Mouse (Mus musculus) lung, adult 18-20 months (tissue): Measurements from ENCODE around the gene Agbl3.

ENCODE experiments used
- DNase-seq, 2 experiments: peaks; one replicate each; pipeline ENCODE4 v3.0.0; 2022; ENCODE audit warnings: mixed read lengths in 2 of 2

Gene Agbl3

DNA sequence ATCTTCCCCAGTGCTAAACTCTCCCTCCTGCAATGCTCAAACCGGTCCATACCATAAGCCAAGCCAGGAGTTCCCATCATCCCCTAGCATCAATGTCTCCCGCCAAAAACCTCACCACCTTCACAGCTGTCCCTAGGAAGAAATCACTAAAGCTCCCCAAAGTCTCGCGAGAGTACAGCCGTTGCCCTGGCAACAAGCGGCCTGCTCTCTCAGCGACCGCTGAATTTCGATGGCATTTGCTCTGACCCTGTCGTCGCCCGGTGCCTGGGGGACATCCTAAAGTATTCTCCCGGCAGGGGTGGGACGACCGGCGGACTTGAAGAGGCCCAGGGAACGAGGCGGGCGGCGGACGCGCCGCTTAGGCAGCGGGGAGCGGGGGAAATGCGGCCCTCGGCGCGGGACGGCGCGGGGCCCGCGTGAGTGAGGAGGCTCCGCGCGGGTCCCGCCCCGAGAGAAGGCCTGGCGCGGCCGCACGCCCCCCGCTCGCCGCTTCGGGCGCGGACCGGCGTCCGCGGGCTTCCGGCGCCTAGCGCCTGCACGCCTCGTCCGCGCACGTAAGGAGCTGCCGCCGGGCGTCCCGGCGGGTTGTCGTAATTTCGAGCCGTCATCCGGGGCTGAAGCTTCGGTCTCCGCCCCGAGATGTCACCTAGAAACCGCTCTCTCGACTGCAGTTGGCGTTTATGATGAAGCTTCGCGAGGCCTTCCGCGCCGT is at the start of gene Agbl3:
Agbl3 (plus strand) TSS at position 202 of the 712 bp plus-strand sequence.
- peak; percentile 93 to 95 for DNase-seq

DNA sequence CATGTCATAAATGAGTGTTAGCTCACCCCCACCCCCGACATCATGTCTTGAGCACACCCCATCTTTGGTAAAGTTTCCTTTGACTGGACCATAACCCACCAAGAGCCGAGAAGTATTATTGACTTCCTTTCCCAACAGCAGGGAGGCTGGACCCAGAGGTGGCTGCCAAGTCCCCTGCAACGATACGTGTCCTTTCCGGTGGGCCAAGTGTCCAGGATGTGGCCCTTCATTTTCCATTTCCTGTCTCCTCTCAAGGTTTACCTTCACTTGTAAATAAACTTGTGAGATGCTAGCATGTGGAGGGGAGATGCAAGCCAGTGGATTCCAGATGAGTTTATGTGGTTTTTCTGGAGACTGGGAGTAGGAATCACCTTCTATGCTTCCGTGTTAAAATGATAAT is 49.2 kb upstream of the Agbl3 start:
- no peak for DNase-seq

DNA sequence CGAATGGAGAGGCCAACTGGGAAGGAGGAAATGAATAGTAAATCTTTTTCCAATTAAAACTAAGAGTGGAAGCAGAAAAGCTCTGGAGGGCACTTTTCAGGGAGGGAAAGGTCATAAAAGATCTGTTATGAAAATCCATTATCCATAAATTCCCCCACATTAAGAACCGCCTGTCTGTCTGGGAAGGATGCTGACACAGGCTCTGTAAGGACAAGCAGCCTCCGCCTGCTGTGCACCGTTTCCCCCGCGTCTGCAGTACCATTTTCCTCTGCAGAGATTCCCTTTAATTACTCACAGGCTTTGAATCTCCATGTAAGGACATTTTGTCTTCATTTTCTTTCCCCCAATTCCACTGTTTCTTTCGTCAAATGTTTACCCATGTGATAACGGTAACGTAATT is 48.7 kb upstream of the Agbl3 start:
- no peak for DNase-seq

DNA sequence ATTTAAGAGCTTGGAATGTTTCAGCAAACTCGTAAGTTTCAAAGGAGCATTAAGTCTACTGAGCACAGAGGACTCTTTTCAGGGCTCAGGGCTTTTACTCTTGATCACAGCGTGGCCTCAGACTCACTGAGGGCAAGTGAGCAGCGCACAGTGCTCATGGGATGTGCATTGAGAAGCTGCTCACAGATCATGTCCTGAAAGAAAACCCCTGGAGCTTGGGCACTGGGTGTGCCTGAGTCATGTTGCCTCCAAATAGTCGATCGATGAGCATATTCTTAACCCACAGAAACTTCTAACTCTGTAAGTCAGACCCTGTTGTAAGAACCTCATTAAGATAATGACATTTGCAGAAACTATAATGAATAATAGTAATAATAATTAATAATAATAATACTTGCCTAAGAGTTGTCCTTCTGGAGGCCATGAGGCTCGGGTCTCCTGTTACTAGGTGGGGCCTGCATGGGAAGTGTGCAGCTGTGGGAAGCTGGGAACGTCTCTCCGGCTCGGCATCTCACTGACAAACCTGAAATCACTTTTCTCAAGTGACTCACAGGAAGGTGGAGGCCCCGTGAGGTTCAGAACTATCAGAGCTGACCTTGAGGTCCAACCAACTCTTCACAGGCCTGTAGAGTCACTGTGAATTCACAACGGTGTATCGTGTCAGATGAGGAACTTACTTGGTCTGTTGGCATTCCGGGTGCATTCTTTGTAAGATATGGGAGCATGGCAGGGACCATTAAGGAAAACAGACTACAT is 45.1 kb upstream of the Agbl3 start:
- no peak for DNase-seq

DNA sequence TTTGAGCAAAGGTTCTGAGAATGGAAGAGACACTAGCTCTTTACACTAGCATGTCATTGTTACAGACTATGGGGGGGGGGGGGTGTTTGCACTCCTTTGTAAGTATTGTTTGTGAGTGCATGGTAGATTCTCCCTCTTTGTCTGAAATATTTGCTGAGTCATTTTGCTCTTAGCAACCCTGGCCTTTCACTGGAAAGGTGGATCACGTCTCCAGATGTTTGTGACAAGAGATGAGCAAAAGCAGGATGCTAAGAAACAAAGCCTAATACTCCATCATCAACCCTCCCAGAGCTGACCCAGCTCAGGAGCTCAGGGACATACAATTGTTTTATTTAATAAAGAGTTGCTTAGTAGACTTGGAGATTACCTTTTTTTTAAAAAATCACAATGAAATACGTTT is 43.3 kb upstream of the Agbl3 start:
- DNase-seq: no peak

DNA sequence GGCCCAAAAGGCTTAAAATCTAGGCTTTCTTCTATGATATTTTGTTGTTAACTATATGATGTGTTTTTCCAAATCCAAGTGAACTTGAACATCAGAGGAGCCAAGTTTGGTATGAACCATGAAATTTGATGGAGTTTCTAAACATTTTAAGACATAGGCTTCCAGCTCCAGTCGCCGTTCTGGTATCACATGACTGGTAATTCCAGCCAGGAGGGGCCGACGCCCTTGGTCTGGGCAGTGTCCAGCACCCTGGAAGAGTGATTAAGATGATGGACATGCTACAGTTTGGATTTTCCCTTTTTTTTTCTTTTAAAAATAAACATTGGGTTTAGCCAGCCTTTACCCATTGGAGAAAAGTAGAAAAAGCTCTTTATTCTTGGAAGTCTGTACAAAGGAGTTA is 36.3 kb upstream of the Agbl3 start:
- DNase-seq: no peak

DNA sequence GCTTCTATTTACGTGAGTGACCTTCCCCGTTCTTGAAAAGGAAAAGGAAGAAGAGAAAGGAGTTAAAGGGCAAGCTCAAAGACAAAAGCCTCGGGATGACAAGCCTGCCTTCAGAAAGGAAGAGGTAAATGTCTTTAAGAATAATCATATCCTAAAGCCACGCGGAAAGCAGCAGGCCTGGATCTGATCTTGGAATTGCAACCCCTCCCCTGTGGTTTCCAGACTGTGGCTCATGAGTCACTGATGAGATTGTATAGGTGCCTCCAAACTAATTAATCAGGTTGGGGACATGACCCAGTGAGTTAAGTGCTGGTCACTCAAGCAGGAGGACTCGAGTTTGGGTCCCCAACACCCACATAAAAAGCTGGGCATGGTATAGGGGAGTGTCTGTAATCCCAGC is 32.4 kb upstream of the Agbl3 start:
- DNase-seq: no peak

DNA sequence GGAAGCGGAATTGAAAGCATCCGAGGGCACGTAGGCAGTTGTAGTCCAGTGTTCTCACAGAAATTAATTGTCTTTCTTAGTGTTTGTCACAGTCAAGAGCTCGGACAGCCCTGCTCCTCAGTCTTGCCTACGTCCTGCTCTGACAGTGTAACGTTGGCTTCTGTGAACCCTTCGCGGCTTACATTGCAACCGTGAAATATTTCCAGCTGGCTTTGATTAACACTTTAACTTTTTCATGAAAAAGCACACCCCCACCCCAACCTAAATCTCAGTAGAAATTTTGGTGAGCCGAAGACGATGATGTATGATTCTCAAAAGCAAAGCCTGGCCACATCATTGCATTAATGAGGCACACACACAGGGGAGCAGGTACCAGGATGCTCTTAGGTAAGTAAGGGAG is 31.7 kb upstream of the Agbl3 start:
- no peak for DNase-seq

DNA sequence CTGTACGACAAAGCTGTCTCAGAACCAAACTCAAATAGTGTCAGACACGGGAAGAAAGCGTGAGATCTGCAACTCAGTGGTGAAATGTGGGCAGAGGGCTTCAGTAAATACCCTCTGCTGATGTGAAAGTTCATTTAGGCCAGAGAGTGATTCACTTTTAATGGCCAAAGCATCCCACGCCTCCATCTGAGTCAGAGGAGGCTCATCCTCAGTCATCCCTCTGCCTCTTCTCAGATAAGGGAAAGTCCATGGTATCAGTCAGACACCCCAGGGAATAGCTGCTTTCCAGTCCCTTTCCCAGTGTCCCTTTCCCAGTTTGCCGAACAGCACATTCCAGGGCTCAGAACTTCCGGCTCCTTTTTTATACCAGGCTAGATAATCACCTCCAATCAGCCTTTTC is 30.7 kb upstream of the Agbl3 start:
- DNase-seq: no peak

DNA sequence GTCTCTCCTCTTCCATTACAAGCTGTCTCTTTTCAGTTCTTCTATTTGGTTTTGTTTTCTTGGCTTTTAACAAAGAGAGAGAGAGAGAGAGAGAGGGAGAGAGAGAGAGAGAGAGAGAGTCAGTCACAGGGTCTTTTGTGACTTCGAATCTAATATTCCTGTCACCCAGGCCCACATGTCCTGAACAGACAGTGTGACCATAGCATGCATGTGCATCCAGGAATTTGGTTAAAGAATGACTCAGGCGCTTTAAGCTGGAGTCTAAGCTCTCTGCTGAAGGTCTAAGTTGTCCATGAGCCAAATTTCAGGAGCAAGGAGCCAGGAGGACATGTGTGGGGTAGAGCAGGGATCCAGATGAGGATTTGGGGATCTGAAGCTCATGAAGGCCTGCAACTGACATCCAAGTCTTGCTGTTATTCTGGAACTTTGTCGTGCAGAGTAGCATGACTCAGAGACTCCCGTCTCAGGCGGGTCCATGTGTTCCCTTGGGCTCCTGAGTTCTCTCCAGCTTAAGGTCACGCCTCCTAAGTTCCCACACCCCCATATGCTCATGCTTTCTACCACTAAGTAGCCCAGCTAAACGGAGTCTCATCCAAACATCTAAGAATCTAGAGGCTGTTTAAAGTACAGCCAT is 29.6 kb upstream of the Agbl3 start:
- DNase-seq: no peak

DNA sequence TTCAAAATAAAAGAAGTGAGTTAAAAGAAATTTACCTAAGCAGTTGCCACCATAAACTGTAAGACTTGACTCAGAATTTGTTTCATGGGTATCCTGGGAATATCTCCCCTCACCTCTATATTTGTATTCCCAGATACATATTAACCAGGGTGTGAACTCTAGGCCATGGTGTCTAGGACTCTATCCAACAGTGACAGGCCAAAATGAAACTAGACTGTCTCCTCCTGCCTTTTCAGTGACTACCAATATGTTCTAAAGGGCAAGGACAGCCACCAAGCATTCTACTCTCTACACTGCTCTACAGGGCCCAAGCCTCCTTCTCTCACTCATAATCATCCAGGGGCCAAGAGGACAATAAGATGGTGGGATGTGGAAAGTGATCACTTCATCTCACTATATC is 28.6 kb upstream of the Agbl3 start:
- DNase-seq: no peak

DNA sequence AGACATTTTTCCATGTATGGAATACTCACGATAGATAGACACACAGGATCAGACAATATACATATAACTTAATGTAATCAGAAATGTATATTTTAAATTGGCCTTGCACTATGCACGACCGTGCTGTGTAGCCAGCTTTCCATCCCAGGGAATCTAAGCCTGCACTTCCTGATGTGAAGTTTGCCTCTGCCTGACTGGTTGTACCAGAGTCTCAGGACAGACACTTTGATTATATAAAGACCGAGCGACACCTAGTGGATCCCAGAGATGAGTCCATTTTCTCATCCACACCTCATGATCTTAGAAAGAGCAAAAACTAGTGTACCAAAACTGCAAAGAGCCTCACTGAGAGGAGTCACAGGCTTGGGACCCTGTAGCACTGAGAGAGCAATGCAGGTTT is 25.8 kb upstream of the Agbl3 start:
- peak; percentile 26 to 72 for DNase-seq

DNA sequence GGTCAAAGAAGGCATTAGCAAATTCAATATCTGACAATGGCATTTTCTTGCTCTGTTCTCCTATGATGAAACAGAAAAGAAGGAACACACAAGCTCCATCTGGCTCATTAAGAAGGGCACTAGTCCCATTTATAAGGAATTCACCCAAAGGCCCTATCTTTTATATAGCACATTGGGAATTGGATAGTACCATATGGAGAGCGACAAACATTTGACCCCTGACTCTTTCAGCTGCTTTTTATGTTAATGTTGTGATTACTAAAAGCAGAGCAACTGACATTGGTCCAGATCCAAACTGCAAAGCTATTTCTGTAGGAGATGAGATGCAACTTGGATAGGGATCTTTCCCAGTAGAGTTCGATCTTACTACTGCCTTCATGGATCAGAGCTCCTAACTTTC is 21.9 kb upstream of the Agbl3 start:
- no peak for DNase-seq

DNA sequence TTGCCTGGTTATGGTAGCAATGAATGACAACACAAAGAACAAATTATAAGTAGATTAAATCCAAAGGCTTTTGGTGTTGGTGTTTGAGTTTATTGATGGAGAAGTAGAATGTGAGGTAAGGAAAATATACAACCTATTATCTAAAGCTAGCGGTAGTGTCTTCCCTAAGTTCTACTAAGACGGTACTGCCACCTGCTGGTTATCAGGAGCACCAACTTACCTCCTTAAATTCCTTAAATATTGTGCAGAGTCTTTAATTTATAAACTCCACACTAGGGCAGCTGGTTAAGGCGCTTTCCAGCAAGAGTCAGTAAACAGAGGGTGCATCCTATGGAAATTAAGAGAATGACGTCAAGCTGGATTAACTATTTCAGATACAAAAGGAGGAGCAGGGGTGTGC is 20.2 kb upstream of the Agbl3 start:
- DNase-seq: peak in 1 of 2 experiments; percentile 27

DNA sequence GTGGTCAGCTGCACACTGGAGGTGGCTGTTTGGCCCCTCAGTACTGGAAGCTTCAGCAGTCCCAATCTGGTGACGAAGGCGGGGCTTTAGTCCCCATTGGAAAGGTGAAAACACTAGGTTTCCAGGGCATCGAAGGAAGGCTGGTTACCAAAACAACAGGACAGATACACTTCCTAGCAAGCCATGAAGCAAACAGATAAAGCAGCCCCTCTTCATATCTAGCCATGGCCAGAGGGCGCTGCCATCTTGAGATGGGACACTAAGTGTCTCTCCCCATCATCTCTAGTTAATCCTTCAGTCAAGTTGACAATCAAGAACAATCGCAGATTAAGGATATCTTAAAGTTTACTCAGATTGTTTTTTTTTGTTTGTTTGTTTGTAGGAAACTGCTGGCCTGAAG is 14.5 kb upstream of the Agbl3 start:
- no peak for DNase-seq

DNA sequence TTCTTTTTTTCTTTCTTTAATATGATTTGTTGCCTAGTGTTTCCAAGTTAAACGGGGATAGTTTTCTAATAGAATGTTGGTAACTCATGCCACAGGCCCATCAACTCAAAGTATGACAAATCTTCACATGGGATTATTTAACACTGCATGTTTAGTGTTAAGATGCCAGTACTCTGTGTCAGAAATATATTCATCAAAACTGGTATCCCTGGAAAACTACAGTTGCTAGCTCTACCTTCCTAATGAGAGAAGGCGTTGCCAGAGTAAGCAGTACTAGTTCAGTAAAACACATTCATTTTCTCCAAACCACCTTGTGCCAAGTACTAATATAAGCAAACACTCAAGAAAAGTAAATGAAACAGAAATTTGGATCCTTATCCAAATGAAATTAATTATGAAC is 10.2 kb upstream of the Agbl3 start:
- no peak for DNase-seq

DNA sequence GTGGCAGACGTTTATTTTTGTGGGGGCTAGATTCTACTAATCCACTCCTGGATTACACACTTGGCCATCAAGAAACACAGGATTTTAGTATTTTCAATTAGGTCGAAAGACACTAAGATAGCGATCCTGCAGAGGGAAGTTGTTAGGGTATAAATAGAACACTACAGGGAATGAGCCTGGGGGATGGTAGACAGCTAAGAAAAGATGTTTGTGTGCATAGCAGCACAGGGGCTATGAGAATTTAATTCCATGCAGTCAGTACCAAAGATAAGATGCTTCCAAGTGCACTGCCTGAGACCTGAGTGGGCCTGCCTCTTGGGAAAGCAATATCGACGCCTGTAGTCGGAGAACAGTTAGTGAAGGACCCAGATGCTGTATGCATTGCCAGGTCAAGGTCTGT is 9.7 kb upstream of the Agbl3 start:
- DNase-seq: no peak

DNA sequence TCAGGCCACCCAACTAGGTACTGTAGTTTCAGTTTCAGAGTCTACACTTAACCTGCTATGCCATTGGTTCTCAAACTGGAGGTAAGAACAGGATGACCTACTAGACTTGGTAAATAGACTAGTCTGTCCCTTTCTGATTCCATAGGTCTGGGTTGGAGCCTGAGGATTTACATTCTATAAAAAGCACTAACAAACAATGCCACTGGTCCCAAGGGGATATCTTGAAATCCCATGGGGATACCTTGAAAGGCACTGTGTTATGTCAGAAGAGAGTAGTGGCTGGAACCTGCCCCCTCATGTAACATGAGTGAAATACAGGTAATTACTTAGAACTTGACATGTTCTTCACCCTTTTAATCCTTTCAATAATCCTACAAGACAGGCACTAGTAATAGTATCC is 3.8 kb upstream of the Agbl3 start:
- DNase-seq: no peak

DNA sequence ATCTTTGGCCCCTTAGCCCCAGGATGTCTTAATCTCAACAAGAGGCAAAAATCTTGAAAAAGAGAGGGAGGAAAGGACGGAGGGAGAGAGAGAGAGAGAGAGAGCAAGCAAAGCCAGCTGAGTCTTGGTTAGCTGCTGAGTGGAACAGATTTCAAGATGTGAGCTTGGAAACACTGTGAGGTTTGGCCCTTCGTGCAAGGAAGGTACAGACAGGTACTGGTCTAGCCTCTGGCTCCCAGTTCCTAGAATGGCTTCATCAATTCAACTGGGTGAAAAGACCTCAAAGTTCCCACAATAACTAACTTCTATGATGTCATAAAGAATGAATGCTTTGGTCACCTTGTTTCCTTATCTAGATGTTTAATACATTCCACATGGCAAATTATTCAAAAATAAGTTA is 3.1 kb upstream of the Agbl3 start:
- no peak for DNase-seq

DNA sequence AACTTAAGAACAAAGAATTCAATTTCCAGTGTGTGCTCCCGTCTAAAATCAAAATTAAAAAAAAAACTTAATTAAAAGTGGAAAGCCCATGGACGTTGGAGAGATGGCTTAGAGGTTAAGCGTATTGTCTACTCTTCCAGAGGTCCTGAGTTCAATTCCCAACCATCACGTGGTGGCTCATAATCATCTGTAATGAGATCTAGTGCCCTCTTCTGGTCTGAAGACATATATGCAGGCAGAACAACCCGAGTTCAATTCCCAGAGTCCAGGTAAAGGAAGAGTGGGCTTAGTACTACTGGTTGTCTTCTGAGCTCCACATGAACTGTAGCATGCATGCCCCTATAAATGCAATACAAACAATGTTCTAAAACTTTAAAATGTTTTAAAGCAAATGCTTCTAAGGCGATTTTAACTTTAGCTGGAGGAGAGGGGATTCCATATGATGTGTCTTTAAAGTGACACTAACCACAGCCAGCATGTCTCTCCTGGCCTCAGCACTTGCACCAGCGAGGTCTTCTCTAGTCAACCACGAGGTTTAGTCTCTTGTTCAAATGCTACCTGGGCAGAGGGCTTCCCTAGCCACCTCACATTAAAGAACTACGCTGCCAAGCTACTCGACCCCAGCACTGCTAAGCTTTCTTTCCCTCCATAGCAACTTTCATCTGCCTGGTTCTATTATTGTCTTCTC is 2.1 kb upstream of the Agbl3 start:
- DNase-seq: no peak

DNA sequence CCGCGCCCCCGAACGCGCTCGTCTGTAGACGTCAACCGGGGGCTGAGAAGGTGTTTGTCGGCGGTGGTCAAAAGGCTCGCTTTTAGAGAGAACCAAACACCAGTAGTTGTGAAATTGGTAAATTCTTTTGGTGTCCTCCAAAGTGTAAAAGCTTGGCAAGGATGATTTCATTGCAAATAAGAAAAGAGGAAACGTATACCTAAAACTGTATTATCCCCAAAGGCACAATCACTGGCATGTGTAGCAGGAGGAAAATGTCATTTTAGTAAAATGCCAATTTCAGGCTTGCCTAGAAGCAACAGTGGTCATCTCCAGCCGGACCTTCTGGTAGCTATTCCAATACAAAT is 684 bp downstream of the Agbl3 start:
- no peak for DNase-seq

DNA sequence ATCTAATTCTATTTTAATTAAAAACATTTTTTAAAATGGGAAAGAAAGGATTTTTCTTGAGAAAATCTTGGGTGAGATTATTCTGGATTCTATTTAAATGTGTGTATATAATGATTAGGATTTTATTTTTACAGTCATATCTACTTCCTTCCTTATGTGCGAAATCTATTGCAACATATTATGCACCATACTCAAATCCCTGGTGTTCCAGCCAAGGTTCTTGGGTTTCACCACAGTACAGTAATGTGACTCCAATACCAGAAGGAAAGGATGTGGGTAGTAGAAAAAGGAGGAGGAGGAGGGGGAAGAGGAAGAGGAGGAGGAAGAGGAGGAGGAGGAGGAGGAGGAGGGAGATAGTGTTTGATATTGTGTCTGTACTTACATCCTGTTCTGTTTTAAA is 2.3 kb downstream of the Agbl3 start:
- no peak for DNase-seq

DNA sequence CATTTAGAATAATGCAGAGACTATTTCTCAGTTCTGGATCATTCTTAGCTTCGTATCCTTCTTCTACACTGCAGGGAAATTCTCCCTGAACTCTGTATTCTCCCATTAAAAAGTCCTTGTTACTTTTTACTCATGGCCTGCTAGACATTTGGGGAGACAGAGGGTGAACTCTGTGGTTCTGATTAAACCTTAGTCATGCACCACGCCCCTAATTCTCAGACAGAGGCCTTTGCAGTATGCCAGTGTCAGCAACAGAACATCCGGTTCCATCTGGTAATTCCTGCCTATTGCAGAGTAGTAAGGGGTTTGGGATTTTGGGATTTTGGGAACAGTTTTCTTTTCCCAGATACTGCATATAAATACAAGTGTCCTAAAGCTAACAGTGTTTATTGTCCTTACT is 16.6 kb downstream of the Agbl3 start:
- peak in 1 of 2 experiments; percentile 17 for DNase-seq

DNA sequence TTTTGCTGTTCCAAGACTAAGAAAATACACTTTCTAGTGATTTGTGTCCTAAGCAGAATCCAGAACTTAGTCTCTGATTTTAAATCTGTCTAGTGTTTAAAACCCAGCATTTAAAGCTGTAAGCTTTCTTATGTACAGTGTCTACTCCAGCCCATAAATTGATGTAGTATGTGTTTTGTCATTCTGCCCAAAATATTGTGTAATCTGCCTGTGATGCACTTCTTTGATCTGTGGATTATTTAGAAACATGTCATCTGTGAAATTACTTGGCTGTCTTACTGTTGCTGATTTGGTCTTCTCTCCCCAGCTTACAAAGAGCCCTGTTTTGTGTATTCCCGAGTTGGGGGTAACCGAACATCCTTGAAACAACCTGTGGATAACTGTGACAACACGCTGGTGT is 17.7 kb downstream of the Agbl3 start:
- DNase-seq: no peak
